Mouse (Mus musculus): Measurements from ENCODE around the gene Gm21996. TPM values are rescaled to one million over a fixed set of nuclear protein-coding genes. Genes with fewer than 3 reads are reported as not detected.
"Not testable (repeated sequence)": the region's sequence is repeated elsewhere in the genome, so short reads cannot be mapped to it uniquely, and the experiment has no call there.

Gm21996 gene
- not detected in 2 replicates for polyA plus RNA-seq (2015; fragmentation: Nextera tagmentation; extraction: Ambion mirVana)

DNA sequence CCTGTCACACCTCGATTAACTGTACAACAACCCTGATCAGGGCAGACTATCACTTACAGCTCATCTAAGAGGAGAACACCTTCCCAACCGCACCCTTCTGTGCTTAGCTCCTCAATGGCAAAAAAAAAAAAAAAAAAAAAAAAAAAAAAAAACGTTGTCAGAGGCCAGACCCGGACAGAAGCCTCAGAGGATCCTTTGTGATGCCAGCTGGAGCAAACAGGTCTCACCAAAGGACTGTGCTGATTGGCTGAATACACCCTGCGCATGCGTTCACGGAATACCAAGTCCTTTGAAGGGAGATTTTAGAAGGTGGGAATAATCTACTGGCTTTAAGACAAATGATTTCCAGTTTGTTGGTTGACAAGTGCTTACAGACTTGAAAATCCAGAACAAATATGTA, at the start of gene Gm21996:
Gene Gm21996, minus strand, starts transcription at position 101 of the 400 bp plus-strand sequence.
- H3K4me3 ChIP-seq (ENCODE audit: low read length), result not testable (repeated sequence)

More for the DNA sequence above, at the start of gene Gm21996:
- not testable (repeated sequence) for H3K27ac ChIP-seq (ENCODE audit: low read length); H3K9ac ChIP-seq (ENCODE audit: low read length); H3K27me3 ChIP-seq (ENCODE audit: control insufficient read depth, insufficient read depth, low read depth, low read length); ATAC-seq (ENCODE audit: low read depth); H3K4me1 ChIP-seq (replicated peaks; ENCODE audit: control insufficient read depth, insufficient read depth, low read length); H3K9me3 ChIP-seq (ENCODE audit: control insufficient read depth, low read length); H3K36me3 ChIP-seq (ENCODE audit: control insufficient read depth, insufficient read depth, low read length); H3K4me2 ChIP-seq (ENCODE audit: low read depth, low read length)
- WGBS, result no CpG with 5 or more reads among the region's 7 CpGs
